Mouse (Mus musculus) stomach, postnatal 0 days (tissue): ENCODE measurements around the gene Uri1. TPM values are rescaled to one million over a fixed set of nuclear protein-coding genes. Genes with fewer than 3 reads are reported as not detected.

ENCODE experiments used
- ATAC-seq: fragments of 200-750 bp; cut with Nextera tagmentation; 2 replicates; pipeline ENCODE4 v1.8.0; 2017; ENCODE audit not compliant: low FRiP score, low TSS enrichment
- DNase-seq: peaks from one replicate; pipeline ENCODE4 v3.0.0-alpha.2; 2016; ENCODE audit warnings: low spot score
- H3K27ac ChIP-seq: fragments of 300-500 bp; sonication (generic); replicated peaks from 2 replicates; pipeline ENCODE4 v1.5.1; 2014; ENCODE audit warnings: mild to moderate bottlenecking, control low read depth
- H3K27me3 ChIP-seq: fragments of 300-500 bp; sonication (generic); 2 replicates; pipeline ENCODE4 v1.6.1; 2014; ENCODE audit warnings: low read length; ENCODE audit not compliant: control insufficient read depth, insufficient read depth
- H3K36me3 ChIP-seq: fragments of 300-500 bp; sonication (generic); 2 replicates; pipeline ENCODE4 v1.6.1; 2014; ENCODE audit warnings: low read length, mixed read lengths; ENCODE audit not compliant: control insufficient read depth, insufficient read depth
- H3K4me1 ChIP-seq: fragments of 300-500 bp; sonication (generic); replicated peaks from 2 replicates; pipeline ENCODE4 v1.6.1; 2014; ENCODE audit warnings: antibody characterized with exemption; ENCODE audit not compliant: control insufficient read depth, insufficient read depth
- H3K4me2 ChIP-seq: fragments of 300-500 bp; sonication (generic); replicated peaks from 2 replicates; pipeline ENCODE4 v1.6.1; 2014; ENCODE audit warnings: low read depth, mild to moderate bottlenecking, control low read depth, moderate library complexity
- H3K4me3 ChIP-seq: fragments of 300-500 bp; sonication (generic); 2 replicates; pipeline ENCODE4 v1.5.1; 2014; ENCODE audit warnings: low read depth, low read length, control low read depth
- H3K9ac ChIP-seq: fragments of 300-500 bp; sonication (generic); 2 replicates; pipeline ENCODE4 v1.6.1; 2014; ENCODE audit warnings: mild to moderate bottlenecking, low read length, control low read depth, mixed read lengths
- H3K9me3 ChIP-seq: fragments of 300-500 bp; sonication (generic); 2 replicates; pipeline ENCODE4 v1.6.1; 2016; ENCODE audit warnings: low read length; ENCODE audit not compliant: control insufficient read depth
- CTCF ChIP-seq: IDR thresholded peaks from 2 replicates; pipeline ENCODE4 v1.5.1; 2016; ENCODE audit warnings: antibody characterized with exemption, low read depth, mild to moderate bottlenecking, moderate library complexity
- EP300 ChIP-seq: optimal IDR thresholded peaks from 2 replicates; pipeline ENCODE3; 2016; ENCODE audit warnings: antibody characterized with exemption
- WGBS: fragments of 180-500 bp; shearing (Covaris S2); extraction: QIAGEN DNeasy Blood & Tissue Kit; methylation state at CpG from one replicate; pipeline ENCODE4 v1.1.7; 2014; 5-methylcytosine and 5-hydroxymethylcytosine counted together
- polyA plus RNA-seq: library from polyadenylated mRNA; unstranded; fragments of >200 nt; fragmentation: Nextera tagmentation; extraction: Ambion mirVana; gene quantifications from 2 replicates; pipeline ENCODE4 v1.2.1, GENCODE M21; 2015

Gene Uri1
- polyA plus RNA-seq, 1 experiment from 2014 or later = 28.0 TPM

- no peak overlapping the region for H3K9ac ChIP-seq
- H3K27ac ChIP-seq = no peak overlapping the region
- no peak overlapping the region for H3K4me2 ChIP-seq
- 93% methylated on average over 3 of the region's 3 CpGs for WGBS
- DNase-seq (no peak), ATAC-seq (no peak)
- H3K4me3 ChIP-seq = no peak overlapping the region
- TF ChIP-seq CTCF = no peak
- TF ChIP-seq EP300 = no peak
- no peaks in the 10 kb centered on the region for H3K9me3 ChIP-seq
- no peaks in the 10 kb centered on the region for H3K4me1 ChIP-seq
- H3K27me3 ChIP-seq = no peaks in the 10 kb centered on the region
- H3K36me3 ChIP-seq = peaks cover 3% of the 10 kb centered on the region; the same call in 1 of the 2 replicates
Measured at GRCm38 (mm10) chr7:37979729-37980128, 43.6 kb downstream of the Uri1 start.

- no peak overlapping the region for H3K9ac ChIP-seq
- WGBS = 94% methylated on average over 4 of the region's 4 CpGs
- peaks cover 3% of the 10 kb centered on the region; the same call in 1 of the 2 replicates for H3K36me3 ChIP-seq
Measured at GRCm38 (mm10) chr7:37978412-37978811, 44.9 kb downstream of the Uri1 start.

GRCm38 (mm10) chr7:37977676-37978075, 45.7 kb downstream of the Uri1 start:
- peaks cover 3% of the 10 kb centered on the region; the same call in 1 of the 2 replicates for H3K36me3 ChIP-seq
- no peak for ATAC-seq
- whole genome bisulfite sequencing = 90% methylated on average over 2 of the region's 2 CpGs
- no peak overlapping the region for H3K4me2 ChIP-seq
- no peak for DNase-seq
- no peaks in the 10 kb centered on the region for H3K4me1 ChIP-seq
- no peaks in the 10 kb centered on the region for H3K9me3 ChIP-seq
- no peak overlapping the region for H3K27ac ChIP-seq
- H3K27me3 ChIP-seq = no peaks in the 10 kb centered on the region
- no peak overlapping the region for H3K9ac ChIP-seq
- TF ChIP-seq EP300 = no peak
- TF ChIP-seq CTCF = no peak
- H3K4me3 ChIP-seq = no peak overlapping the region

More at GRCm38 (mm10) chr7:37978412-37978811, 44.9 kb downstream of the Uri1 start:
- no peak for DNase-seq
- no peak for TF ChIP-seq EP300
- TF ChIP-seq CTCF = 0 out of 2 replicates have a peak, but pooled peaks have one; percentile 15
- H3K4me2 ChIP-seq = no peak overlapping the region
- H3K9me3 ChIP-seq = no peaks in the 10 kb centered on the region
- no peaks in the 10 kb centered on the region for H3K4me1 ChIP-seq
- ATAC-seq = no peak
- no peak overlapping the region for H3K4me3 ChIP-seq
- H3K27ac ChIP-seq = no peak overlapping the region
- H3K27me3 ChIP-seq = no peaks in the 10 kb centered on the region

- DNase-seq (no peak), ATAC-seq (no peak; the same call in 1 of the 2 replicates)
- Histone ChIP-seq H3K27ac (no peak overlapping the region), H3K36me3 (no peaks in the 10 kb centered on the region), H3K4me2 (no peak overlapping the region), H3K27me3 (no peaks in the 10 kb centered on the region), H3K4me1 (no peaks in the 10 kb centered on the region), H3K9ac (no peak overlapping the region), H3K4me3 (no peak overlapping the region), H3K9me3 (no peaks in the 10 kb centered on the region)
- TF ChIP-seq EP300 (no peak), CTCF (no peak)
- WGBS = 79% methylated on average over 2 of the region's 2 CpGs
Measured at GRCm38 (mm10) chr7:37972999-37973555, 50.3 kb downstream of the Uri1 start.

- Histone ChIP-seq H3K9ac (no peak overlapping the region), H3K36me3 (no peaks in the 10 kb centered on the region), H3K4me3 (no peak overlapping the region), H3K27ac (no peak overlapping the region), H3K27me3 (no peaks in the 10 kb centered on the region), H3K9me3 (no peaks in the 10 kb centered on the region), H3K4me1 (no peaks in the 10 kb centered on the region), H3K4me2 (no peak overlapping the region)
- DNase-seq (peak; percentile 47), ATAC-seq (no peak; the same call in 1 of the 2 replicates)
- WGBS = 60% methylated on average over 9 of the region's 9 CpGs
- TF ChIP-seq CTCF (peak; percentile 62), EP300 (no peak)
Measured at GRCm38 (mm10) chr7:37972571-37972970, 50.8 kb downstream of the Uri1 start.

GRCm38 (mm10) chr7:37962326-37962725, 61.0 kb downstream of the Uri1 start:
- Histone ChIP-seq H3K4me2 (no peak overlapping the region), H3K27ac (no peak overlapping the region), H3K4me1 (no peaks in the 10 kb centered on the region), H3K27me3 (no peaks in the 10 kb centered on the region), H3K9me3 (no peaks in the 10 kb centered on the region), H3K36me3 (peaks cover 17% of the 10 kb centered on the region), H3K4me3 (no peak overlapping the region), H3K9ac (no peak overlapping the region)
- DNase-seq (no peak), ATAC-seq (no peak)
- TF ChIP-seq EP300 (no peak), CTCF (no peak)
- 93% methylated on average over 17 of the region's 17 CpGs for WGBS
